Mouse (Mus musculus): ENCODE measurements at regions not wholly inside any gene's neighbourhood (a gene's known extent, or its start where the extent isn't known, plus 50 kb on each side); places are given as distances from the start of the nearest gene placed in this dataset.
A peak's percentile ranks its signal among the peaks of the same experiment; 100 is the strongest.

DNA sequence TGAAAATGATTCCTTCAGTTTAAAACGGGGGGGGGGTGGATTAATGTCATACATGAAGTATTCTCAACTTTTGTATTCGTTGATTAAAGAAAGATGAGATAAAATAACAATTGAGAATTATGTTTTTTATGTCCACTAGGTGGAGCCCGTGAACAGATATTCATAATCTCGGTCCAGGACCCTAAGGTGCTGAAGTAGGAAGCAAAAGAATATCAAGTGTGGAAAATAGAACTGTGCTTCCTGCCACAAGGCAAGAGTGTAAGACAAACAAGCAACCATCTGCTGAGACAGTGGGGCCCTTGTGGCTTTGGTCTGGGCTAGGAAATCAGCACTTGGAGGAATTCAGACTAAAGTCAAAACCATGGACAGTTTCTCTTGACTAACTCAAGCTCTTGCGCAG lies 50.9 kb upstream of the Kap start:
- no peaks in the 10 kb centered on the region for H3K4me1 ChIP-seq (ENCODE audit: control insufficient read depth in 1 of 2, insufficient read depth in 2 of 2, low read length in 2 of 2)
- no peak for TF ChIP-seq CHD2 (IDR thresholded peaks at IDR 0.05; ENCODE audit: low read length)
- TF ChIP-seq SMC3 (IDR thresholded peaks at IDR 0.05; ENCODE audit: low read depth, low read length): peak; percentile 84
- no peak for TF ChIP-seq POLR2AphosphoS5 (IDR thresholded peaks at IDR 0.05; ENCODE audit: borderline replicate concordance, low read depth, low read length)
- no peak for TF ChIP-seq MXI1 (IDR thresholded peaks at IDR 0.05; ENCODE audit: low read depth, low read length)
- 0 out of 2 replicates have a peak, but pooled peaks have one; percentile 15 for TF ChIP-seq RCOR1 (IDR thresholded peaks at IDR 0.05; ENCODE audit: low read depth, low read length)
- TF ChIP-seq ZC3H11A (IDR thresholded peaks at IDR 0.05; ENCODE audit: low read depth, low read length): peak; percentile 88
- no peak for TF ChIP-seq TCF12 (IDR thresholded peaks at IDR 0.05; ENCODE audit: low read depth, low read length)
- no peak for TF ChIP-seq SIN3A (IDR thresholded peaks at IDR 0.05; ENCODE audit: low read length)
- no peak for TF ChIP-seq MEF2A (IDR thresholded peaks at IDR 0.05; ENCODE audit: extremely low read depth, insufficient replicate concordance, low read depth, low read length, poor library complexity, severe bottlenecking)
- TF ChIP-seq MAZ (IDR thresholded peaks at IDR 0.05; ENCODE audit: low read depth, low read length): no peak
- no peak for TF ChIP-seq POLR2A (IDR thresholded peaks at IDR 0.05; ENCODE audit: control insufficient read depth in 1 of 2, insufficient read depth in 1 of 2, low read depth in 1 of 2, low read length in 2 of 2, poor library complexity in 1 of 2)
- peak; percentile 88 for TF ChIP-seq RAD21 (IDR thresholded peaks at IDR 0.05; ENCODE audit: low read depth, low read length)
- TF ChIP-seq CTCF (IDR thresholded peaks at IDR 0.05 in 2 of 3, conservative IDR thresholded peaks at IDR 0.05 in 1 of 3; ENCODE audit: control insufficient read depth in 1 of 3, insufficient read depth in 1 of 3, low read depth in 2 of 3, low read length in 3 of 3, poor library complexity in 1 of 3, severe bottlenecking in 1 of 3): peak in 2 of 3 experiments; percentile 34 to 81; a peak in 3 of 6 replicates
- TF ChIP-seq E2F4 (IDR thresholded peaks at IDR 0.05; ENCODE audit: borderline replicate concordance, low read depth, low read length): no peak
- TF ChIP-seq HCFC1 (IDR thresholded peaks at IDR 0.05; ENCODE audit: low read depth, low read length): no peak
- TF ChIP-seq MYB (IDR thresholded peaks at IDR 0.05; ENCODE audit: low read depth, low read length): no peak
- H3K79me2 ChIP-seq (ENCODE audit: control insufficient read depth, insufficient read depth, low read length, poor library complexity): no peaks in the 10 kb centered on the region
- DNase-seq (ENCODE audit: low read depth, low spot score): peak; percentile 65
- no peak overlapping the region for H3K4me3 ChIP-seq (ENCODE audit: control insufficient read depth in 1 of 2, insufficient read depth in 1 of 2, low read depth in 2 of 2, low read length in 2 of 2)
- H3K27me3 ChIP-seq (ENCODE audit: control insufficient read depth in 1 of 2, insufficient read depth in 2 of 2, low read length in 2 of 2): peaks cover 0 to 1% of the 10 kb centered on the region in 2 experiments; a peak in 1 of 4 replicates
- no peaks in the 10 kb centered on the region; a peak in 1 of 4 replicates for H3K36me3 ChIP-seq (ENCODE audit: control insufficient read depth in 1 of 2, insufficient read depth in 2 of 2, low read length in 2 of 2)
- no peak overlapping the region for H3K9ac ChIP-seq (ENCODE audit: control insufficient read depth, low read depth, low read length, poor library complexity, severe bottlenecking)
- H3K27ac ChIP-seq (ENCODE audit: control insufficient read depth, low read depth, low read length): no peak overlapping the region
- H3K9me3 ChIP-seq (replicated peaks; ENCODE audit: insufficient read depth, low read length): no peaks in the 10 kb centered on the region

DNA sequence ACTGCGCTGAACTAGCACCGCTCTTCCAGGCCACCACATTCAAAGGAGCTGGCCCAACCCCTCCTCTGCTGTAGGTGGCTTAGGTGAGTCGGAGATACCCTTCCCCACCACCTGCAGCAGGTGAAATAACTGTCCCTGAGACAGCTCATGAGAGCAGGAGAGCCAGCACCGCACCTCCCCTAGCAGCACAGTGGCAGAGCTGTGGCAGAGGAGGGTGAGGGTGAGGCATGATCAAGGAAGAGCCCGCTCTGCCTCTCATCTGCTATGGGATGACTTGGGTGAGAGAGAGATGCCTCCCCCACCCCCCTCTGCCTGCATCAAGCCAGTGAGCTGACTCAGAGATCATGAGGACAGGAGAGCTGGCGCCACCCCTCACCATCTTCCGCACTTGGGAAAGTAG lies 81.1 kb upstream of the Kap start:
- Histone ChIP-seq H3K79me2 (ENCODE audit: control insufficient read depth, insufficient read depth, low read length, poor library complexity) (no peaks in the 10 kb centered on the region), H3K4me1 (ENCODE audit: control insufficient read depth in 1 of 2, insufficient read depth in 2 of 2, low read length in 2 of 2) (no peaks in the 10 kb centered on the region), H3K36me3 (ENCODE audit: control insufficient read depth in 1 of 2, insufficient read depth in 2 of 2, low read length in 2 of 2) (no peaks in the 10 kb centered on the region), H3K9me3 (replicated peaks; ENCODE audit: insufficient read depth, low read length) (no peaks in the 10 kb centered on the region), H3K27me3 (ENCODE audit: control insufficient read depth in 1 of 2, insufficient read depth in 2 of 2, low read length in 2 of 2) (peaks cover 0 to 1% of the 10 kb centered on the region in 2 experiments; a peak in 2 of 4 replicates), H3K9ac (ENCODE audit: control insufficient read depth, low read depth, low read length, poor library complexity, severe bottlenecking) (no peak overlapping the region), H3K4me3 (ENCODE audit: control insufficient read depth in 1 of 2, insufficient read depth in 1 of 2, low read depth in 2 of 2, low read length in 2 of 2) (no peak overlapping the region), H3K27ac (ENCODE audit: control insufficient read depth, low read depth, low read length) (no peak overlapping the region)
- TF ChIP-seq CHD1 (IDR thresholded peaks at IDR 0.05; ENCODE audit: low read depth, low read length): no peak
- TF ChIP-seq MXI1 (IDR thresholded peaks at IDR 0.05; ENCODE audit: low read depth, low read length): no peak
- TF ChIP-seq GABPA (IDR thresholded peaks at IDR 0.05; ENCODE audit: low read depth, low read length): no peak
- TF ChIP-seq SIN3A (IDR thresholded peaks at IDR 0.05; ENCODE audit: low read length): no peak
- no peak for TF ChIP-seq RAD21 (IDR thresholded peaks at IDR 0.05; ENCODE audit: low read depth, low read length)
- TF ChIP-seq POLR2AphosphoS2 (IDR thresholded peaks at IDR 0.05; ENCODE audit: low read length): no peak
- no peak for TF ChIP-seq KAT2A (conservative IDR thresholded peaks at IDR 0.05; ENCODE audit: low read depth, low read length)
- TF ChIP-seq MEF2A (IDR thresholded peaks at IDR 0.05; ENCODE audit: extremely low read depth, insufficient replicate concordance, low read depth, low read length, poor library complexity, severe bottlenecking): no peak
- no peak for TF ChIP-seq MAFK (IDR thresholded peaks at IDR 0.05; ENCODE audit: borderline replicate concordance, low read depth, low read length)
- TF ChIP-seq MAZ (IDR thresholded peaks at IDR 0.05; ENCODE audit: low read depth, low read length): no peak
- no peak for TF ChIP-seq EP300 (IDR thresholded peaks at IDR 0.05; ENCODE audit: low read depth in 1 of 2, low read length in 2 of 2)
- no peak for TF ChIP-seq ZMIZ1 (IDR thresholded peaks at IDR 0.05; ENCODE audit: low read depth, low read length)
- TF ChIP-seq JUND (IDR thresholded peaks at IDR 0.05; ENCODE audit: low read depth, low read length): no peak
- TF ChIP-seq CHD2 (IDR thresholded peaks at IDR 0.05; ENCODE audit: low read length): no peak
- no peak for TF ChIP-seq UBTF (IDR thresholded peaks at IDR 0.05; ENCODE audit: borderline replicate concordance, insufficient read depth, low read depth, low read length)
- no peak for TF ChIP-seq RCOR1 (IDR thresholded peaks at IDR 0.05; ENCODE audit: low read depth, low read length)
- DNase-seq (ENCODE audit: low read depth, low spot score): no peak

Data from MEL (cell line).